Mouse (Mus musculus) T-helper 1 cell (primary cell): ENCODE data around the gene Adprhl1.

Source experiments
- in situ Hi-C: fragments of 300-600 bp; cut with MboI, MseI; formaldehyde crosslinking; loops from one replicate; pipeline ENCODE4 v1.15.1; 2025; ENCODE audit warnings: high pct_unique_total_duplicates

Adprhl1 gene

GRCm38 (mm10) chr8:13254019-13254418, at the start of gene Adprhl1:
Adprhl1 (minus strand) TSS chr8:13254162.
- in situ Hi-C loops, result no loop called here

- in situ Hi-C loops, result no loop called here
Measured at GRCm38 (mm10) chr8:13301036-13301435, 47.1 kb upstream of the Adprhl1 start.

GRCm38 (mm10) chr8:13299571-13299970, 45.6 kb upstream of the Adprhl1 start:
- in situ Hi-C loops, result loop anchor here (10.0 kb wide), 1 partner anchor 1745 kb away; the partner anchor contains the start of genes Cars2 and Ing1

GRCm38 (mm10) chr8:13293677-13294470, 39.9 kb upstream of the Adprhl1 start:
- in situ Hi-C loops, result loop anchor here (10.0 kb wide), 1 partner anchor 1739 kb away; the partner anchor contains the start of genes Cars2 and Ing1

- in situ Hi-C loops, result loop anchor here (10.0 kb wide), 1 partner anchor 1738 kb away; the partner anchor contains the start of genes Cars2 and Ing1
Measured at GRCm38 (mm10) chr8:13292364-13292763, 38.4 kb upstream of the Adprhl1 start.

GRCm38 (mm10) chr8:13288646-13289045, 34.7 kb upstream of the Adprhl1 start:
- in situ Hi-C loops, result no loop called here

- in situ Hi-C loops, result no loop called here
Measured at GRCm38 (mm10) chr8:13287692-13288623, 34.0 kb upstream of the Adprhl1 start, which contains the start of the genes Dcun1d2 and Tmco3. Dcun1d2 (minus strand) TSS chr8:13288131. Tmco3 (plus strand) TSS chr8:13288190.

- in situ Hi-C loops, result no loop called here
Measured at GRCm38 (mm10) chr8:13287304-13287691, 33.3 kb upstream of the Adprhl1 start.

GRCm38 (mm10) chr8:13283200-13283599, 29.2 kb upstream of the Adprhl1 start:
- in situ Hi-C loops, result no loop called here

- in situ Hi-C loops, result no loop called here
Measured at GRCm38 (mm10) chr8:13276941-13277447, 23.0 kb upstream of the Adprhl1 start.

- in situ Hi-C loops, result no loop called here
Measured at GRCm38 (mm10) chr8:13272834-13273233, 18.9 kb upstream of the Adprhl1 start.

- in situ Hi-C loops, result no loop called here
Measured at GRCm38 (mm10) chr8:13267566-13267965, 13.6 kb upstream of the Adprhl1 start.

- in situ Hi-C loops, result no loop called here
Measured at GRCm38 (mm10) chr8:13263376-13263775, 9.4 kb upstream of the Adprhl1 start.

GRCm38 (mm10) chr8:13253413-13253812, 549 bp downstream of the Adprhl1 start:
- in situ Hi-C loops, result no loop called here

- in situ Hi-C loops, result no loop called here
Measured at GRCm38 (mm10) chr8:13252837-13253236, 1.1 kb downstream of the Adprhl1 start.

GRCm38 (mm10) chr8:13244343-13244880, 9.6 kb downstream of the Adprhl1 start:
- in situ Hi-C loops, result loop anchor here (10.0 kb wide), 1 partner anchor 260 kb away; no protein-coding TSS in a partner anchor

GRCm38 (mm10) chr8:13242985-13243870, 10.7 kb downstream of the Adprhl1 start:
- in situ Hi-C loops, result loop anchor here (10.0 kb wide), 1 partner anchor 258 kb away; no protein-coding TSS in a partner anchor

- in situ Hi-C loops, result loop anchor here (10.0 kb wide), 1 partner anchor 256 kb away; no protein-coding TSS in a partner anchor
Measured at GRCm38 (mm10) chr8:13240691-13241090, 13.3 kb downstream of the Adprhl1 start.

GRCm38 (mm10) chr8:13240055-13240454, 13.9 kb downstream of the Adprhl1 start:
- in situ Hi-C loops, result loop anchor here (10.0 kb wide), 1 partner anchor 255 kb away; no protein-coding TSS in a partner anchor

- in situ Hi-C loops, result no loop called here
Measured at GRCm38 (mm10) chr8:13234803-13235202, 19.2 kb downstream of the Adprhl1 start.
